Mouse (Mus musculus): ENCODE measurements around the gene Cds2.

DNA sequence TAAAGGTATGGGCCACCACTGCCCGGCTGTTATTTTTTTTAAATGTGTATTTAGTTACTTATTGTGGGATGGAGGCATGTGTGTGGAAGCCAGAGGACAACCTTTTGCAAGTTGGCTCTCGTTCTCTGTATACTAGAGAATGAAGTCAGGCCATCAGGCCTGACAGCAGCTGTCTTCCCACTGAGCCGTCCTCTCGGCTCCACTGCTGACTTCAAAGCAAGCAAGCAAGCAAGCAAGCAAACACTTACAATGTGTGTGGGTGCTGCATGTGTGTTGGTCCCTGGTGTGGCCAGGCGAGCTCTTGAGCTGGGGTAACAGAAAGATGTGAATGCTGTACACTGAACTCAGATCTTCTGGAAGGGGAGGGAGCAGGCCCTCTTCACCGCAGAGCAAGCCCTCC, 27.9 kb downstream of the Cds2 start:
- TF ChIP-seq POLR2A (IDR thresholded peaks at IDR 0.05; ENCODE audit: insufficient read depth, low read depth, low read length) (no peak), CTCF (IDR thresholded peaks at IDR 0.05) (no peak), EP300 (IDR thresholded peaks at IDR 0.05; ENCODE audit: insufficient read depth, low read depth, low read length) (no peak)
